Comparison of ENCODE assay signal across 8 mouse cellular contexts in the genomic region with DNA sequence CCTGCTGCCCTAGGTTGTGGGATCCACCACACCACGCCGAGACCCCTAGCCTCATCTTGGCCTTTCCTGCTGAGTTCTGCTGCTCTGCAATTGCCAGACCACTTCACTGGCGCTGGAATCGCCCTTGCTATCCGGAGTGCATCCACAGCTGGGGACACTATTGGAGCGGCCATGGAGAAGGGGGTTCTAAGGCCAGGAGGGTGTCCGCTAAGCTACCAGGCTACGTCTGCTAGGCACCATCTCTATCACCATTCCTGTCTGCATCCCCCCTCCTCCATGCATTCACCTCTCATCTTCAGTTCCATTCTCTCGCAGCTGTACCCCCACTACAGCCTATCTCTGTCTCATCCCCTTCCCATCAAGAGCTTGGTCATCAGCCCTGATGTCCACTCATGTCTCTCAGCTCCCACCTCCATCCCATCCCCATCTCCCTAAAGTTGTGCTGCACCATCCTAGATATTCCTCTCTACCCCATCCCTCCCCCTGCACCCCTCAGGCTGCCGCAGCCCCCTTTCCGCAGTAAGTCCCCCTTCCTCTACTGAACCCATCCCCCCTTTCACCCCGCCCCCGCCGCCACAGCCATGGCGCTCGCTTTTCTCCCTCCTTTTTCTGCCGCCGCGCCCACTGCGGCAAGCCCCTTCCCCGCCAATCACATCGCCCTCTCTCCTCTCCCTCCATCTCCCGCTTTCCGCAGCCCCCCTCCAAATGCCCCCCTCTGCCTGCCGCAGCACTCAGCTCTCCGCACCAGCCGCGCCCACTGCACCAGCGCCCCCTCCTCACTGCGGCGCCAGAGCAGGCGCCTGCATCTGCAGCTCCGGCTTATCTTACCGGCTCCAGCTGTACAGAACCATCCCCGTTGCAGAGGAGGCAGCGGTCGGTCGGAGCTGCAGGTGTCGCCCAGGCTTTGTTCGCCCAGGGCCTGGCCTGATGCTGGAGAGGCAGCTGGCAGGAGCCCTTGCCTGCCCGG. TPM values are rescaled to one million over a fixed set of nuclear protein-coding genes. Genes with fewer than 3 reads are reported as not detected.
DNase-seq lines count a peak whose midpoint lies in the region; ATAC-seq and TF ChIP-seq lines count a peak whose summit lies in the region.

No protein-coding gene starts in this region.

- H3K9ac ChIP-seq in heart, embryonic 16.5 days (ENCODE audit: low read length): peak overlapping the region; percentile 58
- peak overlapping the region; percentile 87 for H3K9ac ChIP-seq in hindbrain, embryonic 15.5 days
- peak overlapping the region; percentile 81 for H3K9ac ChIP-seq in midbrain, postnatal 0 days (replicated peaks; ENCODE audit: low read length, poor library complexity, severe bottlenecking)

- TF ChIP-seq CTCF in midbrain, postnatal 0 days (IDR thresholded peaks at IDR 0.05): peak; percentile 37

- peaks cover 41% of the 10 kb centered on the region for H3K4me1 ChIP-seq in heart, embryonic 16.5 days (ENCODE audit: control insufficient read depth, insufficient read depth, low read length)
- peaks cover 62% of the 10 kb centered on the region for H3K4me1 ChIP-seq in hindbrain, embryonic 15.5 days (replicated peaks)
- peaks cover 17% of the 10 kb centered on the region for H3K4me1 ChIP-seq in midbrain, postnatal 0 days (ENCODE audit: insufficient read depth, low read length)

- no peak overlapping the region for H3K27ac ChIP-seq in heart, embryonic 16.5 days (ENCODE audit: low read length)
- H3K27ac ChIP-seq in hindbrain, embryonic 15.5 days (replicated peaks): peak overlapping the region; percentile 97
- H3K27ac ChIP-seq in midbrain, postnatal 0 days (ENCODE audit: low read depth, low read length): peak overlapping the region; percentile 96

- DNase-seq in heart, postnatal 14 days: no peak
- peak; percentile 87 for DNase-seq in midbrain, postnatal 0 days (ENCODE audit: low spot score)
- DNase-seq in gastrocnemius, postnatal 4 days (ENCODE audit: low spot score in 2 of 2): no peak
- DNase-seq in spleen, adult 18-20 months: no peak
- DNase-seq in lung, postnatal 14 days: no peak

- ATAC-seq in heart, embryonic 16.5 days (replicated peaks; ENCODE audit: extremely low read depth, insufficient read depth, low FRiP score): no peak
- 0 out of 2 replicates have a peak, but pooled peaks have one; percentile 28 for ATAC-seq in common myeloid progenitor, adult 5-6 weeks (replicated peaks; ENCODE audit: low read depth, poor library complexity, severe bottlenecking)
- peak; percentile 83 for ATAC-seq in hindbrain, embryonic 15.5 days (ENCODE audit: low FRiP score, low read depth)
- peak; percentile 87 for ATAC-seq in midbrain, postnatal 0 days (ENCODE audit: low FRiP score)

- H3K9me3 ChIP-seq in heart, embryonic 16.5 days (replicated peaks; ENCODE audit: control insufficient read depth, low read length): no peaks in the 10 kb centered on the region
- H3K9me3 ChIP-seq in hindbrain, embryonic 15.5 days: no peaks in the 10 kb centered on the region
- H3K9me3 ChIP-seq in midbrain, postnatal 0 days (ENCODE audit: low read length): no peaks in the 10 kb centered on the region

- H3K36me3 ChIP-seq in heart, embryonic 16.5 days (ENCODE audit: control insufficient read depth, insufficient read depth): no peaks in the 10 kb centered on the region
- peaks cover 5% of the 10 kb centered on the region for H3K36me3 ChIP-seq in hindbrain, embryonic 15.5 days
- peaks cover 2% of the 10 kb centered on the region for H3K36me3 ChIP-seq in midbrain, postnatal 0 days (ENCODE audit: insufficient read depth, low read length)

- H3K4me2 ChIP-seq in heart, embryonic 16.5 days (ENCODE audit: low read depth, low read length): peak overlapping the region; percentile 53
- peak overlapping the region; percentile 88 for H3K4me2 ChIP-seq in hindbrain, embryonic 15.5 days
- H3K4me2 ChIP-seq in midbrain, postnatal 0 days (ENCODE audit: low read depth, low read length, poor library complexity, severe bottlenecking): peak overlapping the region; percentile 70

- H3K4me3 ChIP-seq in heart, embryonic 16.5 days (ENCODE audit: low read length): peak overlapping the region; percentile 33
- peak overlapping the region; percentile 61 for H3K4me3 ChIP-seq in hindbrain, embryonic 15.5 days
- H3K4me3 ChIP-seq in midbrain, postnatal 0 days (ENCODE audit: low read depth, low read length): peak overlapping the region; percentile 56

- H3K27me3 ChIP-seq in heart, embryonic 16.5 days (ENCODE audit: control insufficient read depth, insufficient read depth, low read length): no peaks in the 10 kb centered on the region
- H3K27me3 ChIP-seq in hindbrain, embryonic 15.5 days: no peaks in the 10 kb centered on the region
- H3K27me3 ChIP-seq in midbrain, postnatal 0 days (ENCODE audit: insufficient read depth, low read length): no peaks in the 10 kb centered on the region

- intact Hi-C loops in heart, postnatal 14 days (cut with DNase I): no loop called here

- 12% methylated on average over 41 of the region's 41 CpGs for WGBS in heart, embryonic 16.5 days
- 5% methylated on average over 40 of the region's 41 CpGs for WGBS in hindbrain, embryonic 15.5 days
- 3% methylated on average over 40 of the region's 41 CpGs for WGBS in midbrain, postnatal 0 days

RNA-seq across cellular contexts. Expression of gene Gpc1, which starts 16.7 kb away (rescaled TPM):
- polyA plus RNA-seq in heart, embryonic 16.5 days (2015; fragmentation: Nextera tagmentation; extraction: Ambion mirVana): 68.0 and 70.4 TPM in 2 replicates
- 100 to 1,000 TPM; 222 to 238 TPM for total RNA-seq in heart, postnatal 14 days (2021)
- 11.5 and 11.8 TPM in 2 replicates for total RNA-seq in common myeloid progenitor, adult 5-6 weeks (2017)
- polyA plus RNA-seq in hindbrain, embryonic 15.5 days (2015; fragmentation: Nextera tagmentation; extraction: Ambion mirVana): 64.5 and 71.2 TPM in 2 replicates
- 151 and 208 TPM in 2 replicates for total RNA-seq in midbrain, postnatal 0 days (2014; rRNA removed)
- 51.8 and 53.3 TPM in 2 replicates for polyA plus RNA-seq in midbrain, postnatal 0 days (2015; fragmentation: Nextera tagmentation; extraction: Ambion mirVana)
- 100 to 1,000 TPM; 238 to 250 TPM for total RNA-seq in gastrocnemius, postnatal 4 days (2021)

RNA-seq across cellular contexts. Expression of gene Ankmy1, which starts 54.5 kb away (rescaled TPM):
- polyA plus RNA-seq in heart, embryonic 16.5 days (2015; fragmentation: Nextera tagmentation; extraction: Ambion mirVana): 0.44 and 0.67 TPM in 2 replicates
- under 1 TPM; 0.14 to 0.20 TPM for total RNA-seq in heart, postnatal 14 days (2021)
- not detected in 2 replicates for total RNA-seq in common myeloid progenitor, adult 5-6 weeks (2017)
- 0.56 and 0.61 TPM in 2 replicates for polyA plus RNA-seq in hindbrain, embryonic 15.5 days (2015; fragmentation: Nextera tagmentation; extraction: Ambion mirVana)
- total RNA-seq in midbrain, postnatal 0 days (2014; rRNA removed): 0.28 TPM in 1 of 2 replicates, not detected in the other
- polyA plus RNA-seq in midbrain, postnatal 0 days (2015; fragmentation: Nextera tagmentation; extraction: Ambion mirVana): 0.39 and 0.56 TPM in 2 replicates
- total RNA-seq in gastrocnemius, postnatal 4 days (2021): under 1 TPM; 0.52 to 0.70 TPM

RNA-seq across cellular contexts. Expression of gene Dusp28, which starts 58.6 kb away (rescaled TPM):
- polyA plus RNA-seq in heart, embryonic 16.5 days (2015; fragmentation: Nextera tagmentation; extraction: Ambion mirVana): 16.6 and 18.5 TPM in 2 replicates
- 10 to 100 TPM; 10.7 to 12.6 TPM for total RNA-seq in heart, postnatal 14 days (2021)
- 0.92 and 6.0 TPM in 2 replicates for total RNA-seq in common myeloid progenitor, adult 5-6 weeks (2017)
- polyA plus RNA-seq in hindbrain, embryonic 15.5 days (2015; fragmentation: Nextera tagmentation; extraction: Ambion mirVana): 16.6 and 17.3 TPM in 2 replicates
- 30.2 and 34.8 TPM in 2 replicates for total RNA-seq in midbrain, postnatal 0 days (2014; rRNA removed)
- 24.6 and 25.4 TPM in 2 replicates for polyA plus RNA-seq in midbrain, postnatal 0 days (2015; fragmentation: Nextera tagmentation; extraction: Ambion mirVana)
- total RNA-seq in gastrocnemius, postnatal 4 days (2021): 10 to 100 TPM; 22.2 to 23.1 TPM

Comparison
In these comparisons a context has a peak if more than half of its experiments do, and no peak if none do; other contexts are left out.
1. RNA of gene Gpc1, which starts 16.7 kb away (total RNA-seq): 238 to 250 TPM in gastrocnemius, postnatal 4 days, 222 to 238 TPM in heart, postnatal 14 days and 151 to 208 TPM in midbrain, postnatal 0 days; 11.5 to 11.8 TPM in common myeloid progenitor, adult 5-6 weeks; every median in the first group is over 10 times any median in the second.
2. Peak in every context shown above with its lines, with median percentiles within 50 percentile points of each other: H3K4me2 ChIP-seq, H3K4me3 ChIP-seq and H3K9ac ChIP-seq.